Mouse (Mus musculus): ENCODE data around the gene Hoxd13. TPM values are rescaled to one million over a fixed set of nuclear protein-coding genes. Genes with fewer than 3 reads are reported as not detected.

Hoxd13 gene
- polyA plus RNA-seq (2015; fragmentation: Nextera tagmentation; extraction: Ambion mirVana): not detected in 2 replicates

GRCm38 (mm10) chr2:74667842-74668357 lies at the start of gene Hoxd13:
Gene Hoxd13, plus strand, starts transcription at chr2:74668310.

GRCm38 (mm10) chr2:74659507-74660005 lies 8.6 kb upstream of the Hoxd13 start, which contains the start of gene Evx2:
Gene Evx2, minus strand, starts transcription at chr2:74659557.

GRCm38 (mm10) chr2:74674881-74675665 lies 7.0 kb downstream of the Hoxd13 start, which contains the start of gene Hoxd12:
Gene Hoxd12, plus strand, starts transcription at chr2:74675013.

GRCm38 (mm10) chr2:74678891-74679595 lies 10.9 kb downstream of the Hoxd13 start, which contains the start of gene Hoxd11:
Gene Hoxd11, plus strand, starts transcription at chr2:74679557.

GRCm38 (mm10) chr2:74691022-74691951 lies 23.2 kb downstream of the Hoxd13 start, which contains the start of gene Hoxd10:
Gene Hoxd10, plus strand, starts transcription at chr2:74691924.

GRCm38 (mm10) chr2:74697567-74698121 lies 29.5 kb downstream of the Hoxd13 start, which contains the start of gene Hoxd9:
Gene Hoxd9, plus strand, starts transcription at chr2:74697727.

GRCm38 (mm10) chr2:74704393-74704998 lies 36.4 kb downstream of the Hoxd13 start, which contains the start of gene Hoxd8:
Gene Hoxd8, plus strand, starts transcription at chr2:74704615.

GRCm38 (mm10) chr2:74711721-74712621 lies 43.9 kb downstream of the Hoxd13 start, which contains the start of the genes Hoxd3 and Hoxd4:
Gene Hoxd3, plus strand, starts transcription at chr2:74711927.
Gene Hoxd4, plus strand, starts transcription at chr2:74711929.

Other genes with a start within 250 kb of the Hoxd13 start
- gene Lnpk, start 88.9 kb upstream of the Hoxd13 start, polyA plus RNA-seq (2015; fragmentation: Nextera tagmentation; extraction: Ambion mirVana): 24.8 and 27.6 TPM in 2 replicates
- not detected in 2 replicates for gene Evx2, start 8.8 kb upstream of the Hoxd13 start, polyA plus RNA-seq (2015; fragmentation: Nextera tagmentation; extraction: Ambion mirVana)
- gene Hoxd12, start 6.7 kb downstream of the Hoxd13 start, polyA plus RNA-seq (2015; fragmentation: Nextera tagmentation; extraction: Ambion mirVana): not detected in 2 replicates
- gene Hoxd11, start 11.2 kb downstream of the Hoxd13 start, polyA plus RNA-seq (2015; fragmentation: Nextera tagmentation; extraction: Ambion mirVana): not detected in 2 replicates
- 0.11 TPM in 1 of 2 replicates, not detected in the other for gene Hoxd10, start 23.6 kb downstream of the Hoxd13 start, polyA plus RNA-seq (2015; fragmentation: Nextera tagmentation; extraction: Ambion mirVana)
- gene Hoxd9, start 29.4 kb downstream of the Hoxd13 start, polyA plus RNA-seq (2015; fragmentation: Nextera tagmentation; extraction: Ambion mirVana): 0.41 and 0.46 TPM in 2 replicates
- gene Hoxd8, start 36.3 kb downstream of the Hoxd13 start, polyA plus RNA-seq (2015; fragmentation: Nextera tagmentation; extraction: Ambion mirVana): 1.1 TPM in 2 replicates
- gene Hoxd3, start 43.6 kb downstream of the Hoxd13 start, polyA plus RNA-seq (2015; fragmentation: Nextera tagmentation; extraction: Ambion mirVana): 0.06 TPM in 2 replicates
- gene Hoxd4, start 43.6 kb downstream of the Hoxd13 start, polyA plus RNA-seq (2015; fragmentation: Nextera tagmentation; extraction: Ambion mirVana): 0.08 and 0.28 TPM in 2 replicates
- not detected in 2 replicates for gene Gm28230, start 58.4 kb downstream of the Hoxd13 start, polyA plus RNA-seq (2015; fragmentation: Nextera tagmentation; extraction: Ambion mirVana)
- not detected in 2 replicates for gene Hoxd1, start 94.7 kb downstream of the Hoxd13 start, polyA plus RNA-seq (2015; fragmentation: Nextera tagmentation; extraction: Ambion mirVana)
- gene Mtx2, start 157.5 kb downstream of the Hoxd13 start, polyA plus RNA-seq (2015; fragmentation: Nextera tagmentation; extraction: Ambion mirVana): 73.2 and 73.5 TPM in 2 replicates